Mouse (Mus musculus) spleen, postnatal 36 days (tissue): Measurements from ENCODE around the gene Uts2b.
"Not testable (repeated sequence)": the region's sequence is repeated elsewhere in the genome, so short reads cannot be mapped to it uniquely, and the experiment has no call there.

Source experiments
- DNase-seq, 2 experiments: peaks; one replicate each; pipeline ENCODE4 v3.0.0; 2022; ENCODE audit warnings: low spot score in 2 of 2, mixed read lengths in 1 of 2

Gene Uts2b

DNA sequence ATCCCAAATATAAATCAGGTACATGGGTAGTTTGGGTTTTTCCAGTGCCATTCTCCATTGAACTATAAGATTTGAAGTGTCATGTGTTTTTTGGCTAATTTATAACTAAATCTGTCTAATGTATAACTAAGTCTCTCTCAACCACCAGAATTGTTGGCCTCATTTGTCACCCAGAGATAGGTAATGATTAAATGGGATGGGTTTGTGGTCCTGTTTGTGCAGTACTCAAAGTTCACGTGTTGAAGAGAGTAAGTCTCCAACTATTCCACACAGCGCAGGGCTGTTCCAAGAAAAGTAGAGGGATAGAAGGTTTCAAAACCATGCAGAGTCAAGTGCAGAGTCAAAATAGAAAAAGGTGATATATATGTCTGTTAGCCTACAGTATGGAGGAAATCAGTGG is 5.3 kb upstream of the Uts2b start:
- no peak for DNase-seq

DNA sequence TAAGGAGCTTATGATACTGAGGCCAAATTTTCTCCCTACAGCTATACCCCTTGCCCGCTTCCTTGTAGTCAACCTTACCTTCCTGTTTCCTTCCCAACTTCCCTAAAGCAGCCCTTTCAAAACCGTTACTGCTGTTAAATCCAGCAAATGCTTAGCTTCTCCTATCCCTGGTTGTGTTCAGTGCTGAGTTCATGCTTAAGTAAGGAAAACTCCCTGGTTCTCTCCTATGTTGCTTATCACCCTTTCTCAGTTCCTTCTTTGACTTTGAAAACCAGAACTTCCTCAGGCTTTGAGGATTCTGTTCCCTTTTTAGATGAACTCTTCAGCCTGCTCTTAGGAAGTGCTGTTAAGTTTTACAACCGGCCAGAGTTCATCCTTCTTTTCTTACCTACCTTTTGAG is 4.1 kb upstream of the Uts2b start:
- peak in 1 of 2 experiments; percentile 17 for DNase-seq

DNA sequence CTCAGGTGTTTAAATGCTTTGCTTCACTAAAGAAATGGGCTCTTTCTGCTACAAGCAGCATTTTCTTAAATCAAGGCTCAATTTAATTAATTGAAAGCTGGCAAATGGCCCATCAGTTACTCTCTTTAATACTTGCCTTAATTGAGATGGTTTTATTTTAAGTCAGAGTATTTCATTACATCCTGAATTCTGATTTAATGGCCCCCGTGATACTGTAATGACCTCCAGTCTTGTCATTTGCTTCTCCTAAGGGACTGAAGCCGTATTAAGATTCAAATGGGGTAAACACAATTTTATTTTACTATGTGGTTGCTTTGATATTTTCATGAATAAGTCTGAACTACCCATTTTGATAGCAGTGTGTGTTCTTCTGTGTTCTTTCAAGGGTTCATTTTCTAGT is 661 bp upstream of the Uts2b start:
- no peak for DNase-seq

DNA sequence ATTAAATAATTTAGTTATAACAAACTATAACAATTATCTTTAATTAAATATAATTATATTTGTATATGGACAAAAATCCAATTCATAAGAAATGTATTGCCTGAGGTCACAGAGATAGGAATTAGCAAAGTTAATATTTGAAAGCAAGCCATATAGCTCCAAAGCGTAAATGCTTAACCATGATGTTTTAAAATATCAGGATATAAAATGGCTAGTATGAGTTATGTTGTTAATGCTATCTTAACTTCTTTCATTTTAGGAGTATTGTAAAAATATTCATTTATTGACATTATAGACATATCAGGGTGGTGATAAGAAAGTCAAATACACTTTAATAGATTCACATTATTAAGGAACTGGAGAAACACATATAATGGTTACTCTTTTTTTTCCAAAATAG is 10.0 kb downstream of the Uts2b start:
- DNase-seq = no peak

DNA sequence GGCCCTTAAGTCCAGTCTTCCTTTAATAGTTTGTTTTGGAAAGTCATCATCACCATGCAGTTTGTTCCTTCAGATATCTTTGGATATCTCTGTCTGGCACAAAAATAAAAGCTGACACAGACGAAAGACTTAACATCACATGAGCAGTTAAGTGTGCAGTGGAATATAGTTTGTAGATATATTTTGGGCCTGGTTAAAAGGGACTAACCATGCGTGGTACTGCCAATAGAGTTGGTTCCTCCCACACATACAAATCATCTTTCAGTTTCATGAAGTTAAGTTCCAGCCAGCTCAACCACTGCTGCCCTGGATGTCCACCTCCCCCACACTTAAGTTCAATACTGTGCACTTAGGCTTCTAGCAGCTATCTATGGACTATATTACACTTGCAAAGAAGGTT is 15.6 kb downstream of the Uts2b start:
- DNase-seq = peak; percentile 23 to 36

DNA sequence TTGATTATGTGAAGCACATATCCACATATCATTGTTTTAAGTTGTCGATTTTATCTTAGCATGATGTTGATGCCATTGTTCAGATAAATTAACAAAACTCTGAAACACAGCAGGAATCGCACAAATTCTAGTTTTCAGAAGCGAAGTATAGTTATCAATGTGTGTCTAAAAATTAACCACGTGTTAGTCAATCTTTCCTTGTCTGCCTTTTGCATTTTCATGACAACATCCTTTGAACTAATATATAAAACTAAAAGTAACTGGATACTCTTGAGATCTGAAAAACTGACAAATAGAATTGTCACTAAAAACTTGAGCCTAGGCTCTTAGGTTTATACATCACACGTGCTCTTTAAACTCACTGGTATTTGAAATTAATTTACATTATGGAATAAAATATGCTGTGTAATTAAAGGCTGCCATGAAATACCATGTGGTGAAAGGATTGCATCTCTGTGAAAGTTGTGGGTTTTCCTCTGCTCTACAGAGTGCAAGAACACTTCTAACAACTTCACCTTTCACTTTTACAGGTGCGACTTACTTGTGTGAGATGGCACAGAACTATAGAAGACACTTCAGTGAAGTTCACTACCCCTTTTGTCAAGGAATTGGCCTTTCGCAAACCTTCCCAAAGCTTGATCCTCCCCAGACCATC is 20.0 kb downstream of the Uts2b start:
- DNase-seq = no peak

DNA sequence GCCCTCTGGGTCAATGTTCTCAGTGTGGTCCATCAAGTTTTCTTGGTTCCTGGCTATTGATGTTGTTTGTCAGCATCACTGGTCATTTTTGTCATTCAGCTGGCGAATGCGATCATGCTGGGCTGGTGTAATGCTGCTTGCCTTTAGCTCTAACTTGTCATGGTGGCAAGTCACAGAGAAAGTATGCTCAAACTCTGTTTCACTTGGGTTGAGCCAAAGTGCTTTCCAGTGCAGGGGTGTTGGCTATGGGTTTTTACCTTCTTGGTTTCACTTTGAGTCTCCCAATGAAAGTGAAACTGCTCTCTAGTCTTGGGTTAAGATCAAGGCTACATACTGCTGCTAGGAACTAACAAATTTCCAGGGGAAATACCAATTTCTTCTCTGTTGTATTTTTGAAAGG is 20.8 kb downstream of the Uts2b start:
- DNase-seq = peak; percentile 45 to 52

DNA sequence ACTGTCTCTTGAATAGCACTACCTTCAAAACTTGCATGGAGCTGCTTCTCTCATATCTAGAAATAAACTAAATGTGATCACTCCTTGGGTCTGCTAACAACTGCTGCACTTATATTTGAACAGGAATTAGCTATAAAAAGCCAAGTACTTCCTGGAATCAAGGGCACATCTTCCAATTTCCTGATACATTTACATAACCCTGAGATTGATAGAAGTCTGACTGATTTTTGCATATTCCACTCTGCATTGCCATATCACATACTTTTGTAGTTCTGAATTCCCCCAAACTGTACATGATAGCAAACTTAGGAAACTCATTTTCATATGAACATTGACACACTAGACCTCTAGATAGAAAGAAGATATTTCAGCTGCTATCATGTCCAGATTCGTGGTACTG is 21.7 kb downstream of the Uts2b start:
- no peak for DNase-seq

DNA sequence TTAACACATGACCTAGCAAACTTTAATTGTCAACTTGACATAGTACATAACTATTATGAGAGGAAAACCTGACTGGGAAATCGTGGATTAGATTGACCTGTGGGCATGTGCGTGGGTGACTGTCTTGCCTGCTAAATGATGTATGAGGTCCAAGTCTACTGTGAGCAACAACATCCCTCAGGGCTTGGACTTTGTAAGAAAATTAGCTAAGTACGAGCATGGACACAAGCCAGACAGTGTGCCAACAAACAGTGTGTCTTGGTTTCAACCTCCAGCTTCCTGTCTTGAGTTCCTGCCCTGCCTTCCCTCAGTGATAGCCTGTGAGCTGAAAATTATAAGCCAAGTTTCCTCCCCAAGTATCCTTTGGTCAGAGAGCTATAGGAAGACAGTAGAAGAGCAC is 22.5 kb downstream of the Uts2b start:
- no peak for DNase-seq

DNA sequence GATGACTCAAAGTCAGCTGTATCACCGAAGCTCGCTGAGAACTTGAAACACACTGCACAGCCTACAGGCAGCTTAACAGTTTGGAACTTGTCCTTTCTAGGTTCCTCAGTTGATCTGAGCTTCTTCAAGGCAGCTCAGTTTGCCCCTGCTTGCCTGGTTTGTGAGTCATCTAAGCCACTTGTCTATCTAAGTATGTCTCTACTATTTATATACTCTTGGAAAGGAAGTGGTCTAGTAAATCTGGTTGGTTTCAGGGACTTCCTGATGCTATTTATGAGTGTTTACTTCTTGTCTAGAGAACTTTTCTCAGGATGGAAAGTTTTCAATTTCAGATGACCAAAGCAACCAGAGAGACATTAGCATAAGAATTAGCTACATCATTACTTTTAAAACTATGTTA is 43.6 kb downstream of the Uts2b start:
- DNase-seq = peak in 1 of 2 experiments; percentile 2

DNA sequence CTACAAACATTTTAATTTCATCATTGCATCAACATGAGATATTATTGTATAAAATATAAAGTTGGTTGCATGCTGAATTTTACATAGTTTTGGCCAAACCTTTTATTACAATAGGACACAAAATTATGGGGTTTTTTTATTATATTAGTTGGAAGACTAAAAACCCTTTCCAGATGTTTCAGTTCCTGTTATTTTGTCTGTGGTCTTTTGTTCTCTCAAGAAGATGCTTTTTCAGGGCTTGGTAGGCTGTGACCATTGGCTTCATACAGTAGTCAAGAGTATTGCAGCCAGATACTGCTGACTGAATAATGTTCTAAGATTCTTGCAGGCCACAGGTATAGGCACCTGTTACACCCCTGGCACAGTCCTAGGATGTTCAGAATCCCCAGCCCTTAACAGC is 48.0 kb downstream of the Uts2b start:
- DNase-seq = no peak

DNA sequence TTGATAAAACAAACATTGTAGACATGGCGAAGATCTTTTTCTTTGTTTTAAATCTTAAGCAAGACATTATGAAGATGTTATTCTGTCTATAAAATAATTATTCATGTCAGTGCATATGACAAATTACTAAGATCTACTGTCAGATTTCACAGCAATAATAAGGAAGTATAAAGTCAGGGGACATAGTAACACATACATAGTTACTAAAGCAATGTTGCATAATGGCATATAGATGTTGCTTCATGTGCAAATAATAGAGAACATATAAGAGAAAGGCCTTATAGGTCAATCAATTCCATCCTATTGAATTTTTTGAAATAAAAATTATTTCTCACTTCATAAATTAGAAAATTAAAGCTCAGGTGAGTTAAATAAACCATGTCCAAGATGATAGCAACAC is 50.9 kb downstream of the Uts2b start:
- DNase-seq = no peak

DNA sequence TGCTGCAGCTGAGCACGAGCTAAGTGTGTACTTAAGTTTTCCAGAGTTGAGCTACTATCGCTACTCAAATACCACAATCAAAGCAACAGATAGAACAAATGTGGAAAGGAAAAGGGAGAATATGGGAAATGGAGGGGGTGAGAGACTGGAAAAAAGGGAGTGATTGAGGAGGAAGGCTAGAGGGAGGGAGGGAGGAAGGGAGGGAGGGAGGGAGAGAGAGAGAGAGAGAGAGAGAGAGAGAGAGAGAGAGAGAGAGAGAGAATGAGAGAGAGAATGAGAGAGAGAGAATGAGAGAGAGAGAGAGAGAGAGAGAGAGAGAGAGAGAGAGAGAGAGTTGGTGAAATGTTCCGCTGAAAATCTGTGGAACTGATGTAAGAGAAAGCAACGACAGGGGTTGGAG is 62.9 kb downstream of the Uts2b start, which contains the start of gene Ostn:
Gene Ostn (plus strand): TSS at position 301 of the 400 bp plus-strand sequence.
- DNase-seq = not testable (repeated sequence)
